Mouse (Mus musculus): ENCODE data around the gene Sept4. TPM values are rescaled to one million over a fixed set of nuclear protein-coding genes. Genes with fewer than 3 reads are reported as not detected.

The Sept4 gene
- total RNA-seq (2012; rRNA removed), result 1.0 and 1.5 TPM in 2 replicates
- 1 to 10 TPM in 1 of 2 experiments, not detected in 1; 2.4 TPM for polyA plus RNA-seq (2012; ENCODE audit: insufficient read depth in 1 of 2, insufficient read length in 2 of 2, low read depth in 1 of 2, low replicate concordance in 2 of 2, missing spikeins in 1 of 2)

- Histone ChIP-seq H3K36me3 (ENCODE audit: control insufficient read depth in 1 of 2, insufficient read depth in 2 of 2, low read length in 2 of 2) (no peaks in the 10 kb centered on the region), H3K4me3 (ENCODE audit: control insufficient read depth in 1 of 2, insufficient read depth in 1 of 2, low read depth in 2 of 2, low read length in 2 of 2) (no peak within 1 kb of the TSS), H3K27ac (ENCODE audit: control insufficient read depth, low read depth, low read length) (no peak within 1 kb of the TSS), H3K4me1 (ENCODE audit: control insufficient read depth in 1 of 2, insufficient read depth in 2 of 2, low read length in 2 of 2) (no peaks in the 10 kb centered on the region), H3K27me3 (ENCODE audit: control insufficient read depth in 1 of 2, insufficient read depth in 2 of 2, low read length in 2 of 2) (peaks cover 13 to 26% of the 10 kb centered on the region in 2 experiments), H3K79me2 (ENCODE audit: control insufficient read depth, insufficient read depth, low read length, poor library complexity) (no peaks in the 10 kb centered on the region), H3K9ac (ENCODE audit: control insufficient read depth, low read depth, low read length, poor library complexity, severe bottlenecking) (no peak within 1 kb of the TSS), H3K9me3 (replicated peaks; ENCODE audit: insufficient read depth, low read length) (no peaks in the 10 kb centered on the region)
- TF ChIP-seq RCOR1 (IDR thresholded peaks at IDR 0.05; ENCODE audit: low read depth, low read length) (no peak), KAT2A (conservative IDR thresholded peaks at IDR 0.05; ENCODE audit: low read depth, low read length) (no peak), GATA1 (IDR thresholded peaks at IDR 0.05; ENCODE audit: low read depth, low read length) (no peak), MAFK (IDR thresholded peaks at IDR 0.05; ENCODE audit: borderline replicate concordance, low read depth, low read length) (no peak), JUND (IDR thresholded peaks at IDR 0.05; ENCODE audit: low read depth, low read length) (no peak), USF2 (IDR thresholded peaks at IDR 0.05; ENCODE audit: borderline replicate concordance in 1 of 2, insufficient read depth in 1 of 2, low read depth in 1 of 2, low read length in 2 of 2) (no peak), POLR2A (IDR thresholded peaks at IDR 0.05; ENCODE audit: control insufficient read depth in 1 of 2, insufficient read depth in 1 of 2, low read depth in 1 of 2, low read length in 2 of 2, poor library complexity in 1 of 2) (no peak), ETS1 (IDR thresholded peaks at IDR 0.05; ENCODE audit: low read depth, low read length) (no peak), SMC3 (IDR thresholded peaks at IDR 0.05; ENCODE audit: low read depth, low read length) (no peak), CHD1 (IDR thresholded peaks at IDR 0.05; ENCODE audit: low read depth, low read length) (no peak), MEF2A (IDR thresholded peaks at IDR 0.05; ENCODE audit: extremely low read depth, insufficient replicate concordance, low read depth, low read length, poor library complexity, severe bottlenecking) (no peak), NRF1 (IDR thresholded peaks at IDR 0.05; ENCODE audit: insufficient read depth, low read depth, low read length, poor library complexity, severe bottlenecking) (no peak), USF1 (IDR thresholded peaks at IDR 0.05; ENCODE audit: low read depth, low read length) (no peak), E2F4 (IDR thresholded peaks at IDR 0.05; ENCODE audit: borderline replicate concordance, low read depth, low read length) (no peak), POLR2AphosphoS5 (IDR thresholded peaks at IDR 0.05; ENCODE audit: borderline replicate concordance, low read depth, low read length) (no peak), MYC (IDR thresholded peaks at IDR 0.05; ENCODE audit: low read depth, low read length) (no peak), SIN3A (IDR thresholded peaks at IDR 0.05; ENCODE audit: low read length) (no peak), MAX (IDR thresholded peaks at IDR 0.05; ENCODE audit: low read length) (no peak), CTCF (IDR thresholded peaks at IDR 0.05 in 2 of 3, conservative IDR thresholded peaks at IDR 0.05 in 1 of 3; ENCODE audit: control insufficient read depth in 1 of 3, insufficient read depth in 1 of 3, low read depth in 2 of 3, low read length in 3 of 3, poor library complexity in 1 of 3, severe bottlenecking in 1 of 3) (no peak)
- DNase-seq (ENCODE audit: low read depth, low spot score), result no peak
These were observed at the start of gene Sept4 for GRCm38 (mm10) chr11:87568255-87568953. Gene Sept4 (plus strand): TSS chr11:87568903.

Measured in MEL (cell line).